Mouse (Mus musculus) kidney, postnatal 0 days (tissue): ENCODE data around the gene Ccdc28b. TPM values are rescaled to one million over a fixed set of nuclear protein-coding genes. Genes with fewer than 3 reads are reported as not detected.
A peak's percentile ranks its signal among the peaks of the same experiment; 100 is the strongest.

ENCODE experiments used
- ATAC-seq: fragments of 200-750 bp; cut with Nextera tagmentation; replicated peaks from 2 replicates; pipeline ENCODE4 v1.8.0; 2017; ENCODE audit warnings: low read depth, moderate number of reproducible peaks, moderate TSS enrichment, moderate library complexity; ENCODE audit not compliant: low FRiP score
- DNase-seq: peaks from one replicate; pipeline ENCODE4 v3.0.0-alpha.2; 2016; ENCODE audit warnings: low spot score
- H3K27ac ChIP-seq: fragments of 300-500 bp; sonication (generic); 2 replicates; pipeline ENCODE4 v1.5.1; 2014; ENCODE audit warnings: mild to moderate bottlenecking
- H3K27me3 ChIP-seq: fragments of 300-500 bp; sonication (generic); 2 replicates; pipeline ENCODE4 v1.6.1; 2014; ENCODE audit warnings: low read length, mixed read lengths; ENCODE audit not compliant: insufficient read depth
- H3K36me3 ChIP-seq: fragments of 300-500 bp; sonication (generic); 2 replicates; pipeline ENCODE4 v1.6.1; 2014; ENCODE audit warnings: low read length, mixed read lengths; ENCODE audit not compliant: insufficient read depth
- H3K4me1 ChIP-seq: fragments of 300-500 bp; sonication (generic); replicated peaks from 2 replicates; pipeline ENCODE4 v1.6.1; 2014; ENCODE audit warnings: antibody characterized with exemption, low read length, mixed read lengths; ENCODE audit not compliant: insufficient read depth
- H3K4me2 ChIP-seq: fragments of 300-500 bp; sonication (generic); 2 replicates; pipeline ENCODE4 v1.6.1; 2014; ENCODE audit warnings: mild to moderate bottlenecking, low read length, moderate library complexity, mixed read lengths
- H3K4me3 ChIP-seq: fragments of 300-500 bp; sonication (generic); replicated peaks from 2 replicates; pipeline ENCODE4 v1.5.1; 2014; ENCODE audit warnings: low read depth, low read length
- H3K9ac ChIP-seq: fragments of 300-500 bp; sonication (generic); 2 replicates; pipeline ENCODE4 v1.6.1; 2014; ENCODE audit warnings: low read depth, low read length
- H3K9me3 ChIP-seq: fragments of 300-500 bp; sonication (generic); replicated peaks from 2 replicates; pipeline ENCODE4 v1.6.1; 2016; ENCODE audit warnings: low read length, inconsistent platforms, mixed read lengths
- CTCF ChIP-seq: IDR thresholded peaks from 2 replicates; pipeline ENCODE4 v1.5.1; 2016; ENCODE audit warnings: antibody characterized with exemption, low read depth, mild to moderate bottlenecking, moderate library complexity
- WGBS: fragments of 180-500 bp; shearing (Covaris S2); extraction: QIAGEN DNeasy Blood & Tissue Kit; methylation state at CpG from one replicate; pipeline ENCODE4 v1.1.7; 2014; 5-methylcytosine and 5-hydroxymethylcytosine counted together
- polyA plus RNA-seq: library from polyadenylated mRNA; unstranded; fragments of >200 nt; fragmentation: Nextera tagmentation; extraction: Ambion mirVana; gene quantifications from 2 replicates; pipeline ENCODE4 v1.2.1, GENCODE M21; 2015

The Ccdc28b gene
- polyA plus RNA-seq, 1 experiment from 2014 or later = 69.5 TPM

- Histone ChIP-seq H3K4me2 (peak overlapping the region; percentile 31), H3K27ac (peak overlapping the region; percentile 70), H3K9me3 (no peaks in the 10 kb centered on the region), H3K4me1 (peaks cover 30% of the 10 kb centered on the region), H3K4me3 (no peak overlapping the region), H3K27me3 (no peaks in the 10 kb centered on the region), H3K9ac (no peak overlapping the region), H3K36me3 (0 out of 2 replicates have a peak, but pooled peaks cover 7% of the 10 kb centered on the region)
- no peak for ATAC-seq
- whole genome bisulfite sequencing = 80% methylated on average over 11 of the region's 11 CpGs
- DNase-seq = no peak
- no peak for TF ChIP-seq CTCF
Observed at GRCm38 (mm10) chr4:129620419-129621282, 3.1 kb downstream of the Ccdc28b start.

GRCm38 (mm10) chr4:129618786-129619691 is 4.7 kb downstream of the Ccdc28b start, which contains the start of gene Iqcc:
Gene Iqcc, minus strand, starts transcription at chr4:129619099.
- peak within 1 kb of the TSS; percentile 82 for H3K27ac ChIP-seq
- ATAC-seq = peak; percentile 87

GRCm38 (mm10) chr4:129618031-129618430 is 5.7 kb downstream of the Ccdc28b start:
- H3K27me3 ChIP-seq = no peaks in the 10 kb centered on the region
- DNase-seq = no peak
- no peaks in the 10 kb centered on the region for H3K9me3 ChIP-seq
- TF ChIP-seq CTCF = no peak
- H3K4me2 ChIP-seq = peak overlapping the region; percentile 79
- peak overlapping the region; percentile 55; the same call in 1 of the 2 replicates for H3K4me3 ChIP-seq
- no peak for ATAC-seq
- peak overlapping the region; percentile 74; the same call in 1 of the 2 replicates for H3K9ac ChIP-seq
- WGBS = 98% methylated on average over 5 of the region's 5 CpGs
- H3K4me1 ChIP-seq = peaks cover 19% of the 10 kb centered on the region
- H3K27ac ChIP-seq = peak overlapping the region; percentile 82; the same call in 1 of the 2 replicates
- 0 out of 2 replicates have a peak, but pooled peaks cover 7% of the 10 kb centered on the region for H3K36me3 ChIP-seq

More at GRCm38 (mm10) chr4:129618786-129619691, 4.7 kb downstream of the Ccdc28b start, which contains the start of gene Iqcc:
- no peaks in the 10 kb centered on the region for H3K27me3 ChIP-seq
- H3K4me3 ChIP-seq = peak within 1 kb of the TSS; percentile 55
- peak; percentile 21; the same call in 1 of the 2 replicates for TF ChIP-seq CTCF
- peak within 1 kb of the TSS; percentile 79 for H3K4me2 ChIP-seq
- WGBS = 3% methylated on average over 43 of the region's 44 CpGs
- 0 out of 2 replicates have a peak, but pooled peaks cover 7% of the 10 kb centered on the region for H3K36me3 ChIP-seq
- DNase-seq = peak; percentile 96
- H3K9me3 ChIP-seq = no peaks in the 10 kb centered on the region
- H3K9ac ChIP-seq = peak within 1 kb of the TSS; percentile 74
- peaks cover 22% of the 10 kb centered on the region for H3K4me1 ChIP-seq

- Histone ChIP-seq H3K4me1 (peaks cover 11% of the 10 kb centered on the region), H3K4me2 (no peak overlapping the region), H3K9me3 (no peaks in the 10 kb centered on the region), H3K9ac (no peak overlapping the region), H3K36me3 (0 out of 2 replicates have a peak, but pooled peaks cover 7% of the 10 kb centered on the region), H3K27ac (no peak overlapping the region), H3K27me3 (no peaks in the 10 kb centered on the region), H3K4me3 (no peak overlapping the region)
- 80% methylated on average over 7 of the region's 7 CpGs for WGBS
- TF ChIP-seq CTCF = no peak
- ATAC-seq (no peak), DNase-seq (no peak)
Observed at GRCm38 (mm10) chr4:129617121-129617641, 6.6 kb downstream of the Ccdc28b start.

- no peak for TF ChIP-seq CTCF
- Histone ChIP-seq H3K4me3 (no peak overlapping the region), H3K4me1 (peaks cover 9% of the 10 kb centered on the region), H3K9ac (no peak overlapping the region), H3K36me3 (0 out of 2 replicates have a peak, but pooled peaks cover 7% of the 10 kb centered on the region), H3K4me2 (no peak overlapping the region), H3K27ac (no peak overlapping the region), H3K9me3 (no peaks in the 10 kb centered on the region), H3K27me3 (no peaks in the 10 kb centered on the region)
- ATAC-seq = no peak
- 93% methylated on average over 3 of the region's 3 CpGs for WGBS
- no peak for DNase-seq
Observed at GRCm38 (mm10) chr4:129616631-129617030, 7.1 kb downstream of the Ccdc28b start.
